Mouse (Mus musculus) MN1 (cell line): ENCODE data around the gene Pcolce2.

Source experiments
- DNase-seq: peaks from one replicate; pipeline ENCODE4 v3.0.0-alpha.2; 2016; ENCODE audit warnings: low spot score

Pcolce2 gene

GRCm38 (mm10) chr9:95654356-95654755 lies 17.0 kb downstream of the Pcolce2 start:
- DNase-seq, result no peak

GRCm38 (mm10) chr9:95657941-95658340 lies 20.5 kb downstream of the Pcolce2 start:
- DNase-seq, result no peak

- DNase-seq, result no peak
Observed at GRCm38 (mm10) chr9:95664290-95664989, 27.0 kb downstream of the Pcolce2 start.

GRCm38 (mm10) chr9:95665835-95666234 lies 28.4 kb downstream of the Pcolce2 start:
- DNase-seq, result no peak

GRCm38 (mm10) chr9:95667836-95668235 lies 30.4 kb downstream of the Pcolce2 start:
- DNase-seq, result no peak

- no peak for DNase-seq
Observed at GRCm38 (mm10) chr9:95668306-95668705, 30.9 kb downstream of the Pcolce2 start.

- DNase-seq, result no peak
Observed at GRCm38 (mm10) chr9:95672331-95672730, 34.9 kb downstream of the Pcolce2 start.

- DNase-seq, result no peak
Observed at GRCm38 (mm10) chr9:95672760-95673159, 35.4 kb downstream of the Pcolce2 start.

GRCm38 (mm10) chr9:95675064-95675699 lies 37.8 kb downstream of the Pcolce2 start:
- DNase-seq, result no peak

GRCm38 (mm10) chr9:95676021-95676420 lies 38.6 kb downstream of the Pcolce2 start:
- no peak for DNase-seq

GRCm38 (mm10) chr9:95679966-95680365 lies 42.6 kb downstream of the Pcolce2 start:
- no peak for DNase-seq

GRCm38 (mm10) chr9:95680691-95681090 lies 43.3 kb downstream of the Pcolce2 start:
- DNase-seq, result no peak

- no peak for DNase-seq
Observed at GRCm38 (mm10) chr9:95685660-95686440, 48.4 kb downstream of the Pcolce2 start.

GRCm38 (mm10) chr9:95688064-95688463 lies 50.7 kb downstream of the Pcolce2 start:
- DNase-seq, result no peak

GRCm38 (mm10) chr9:95692823-95693222 lies 55.4 kb downstream of the Pcolce2 start:
- no peak for DNase-seq

GRCm38 (mm10) chr9:95693528-95694100 lies 56.2 kb downstream of the Pcolce2 start:
- no peak for DNase-seq

- DNase-seq, result no peak
Observed at GRCm38 (mm10) chr9:95694526-95694925, 57.1 kb downstream of the Pcolce2 start.

GRCm38 (mm10) chr9:95695023-95695422 lies 57.6 kb downstream of the Pcolce2 start:
- DNase-seq, result no peak

- no peak for DNase-seq
Observed at GRCm38 (mm10) chr9:95696581-95696980, 59.2 kb downstream of the Pcolce2 start.

- DNase-seq, result peak; percentile 13
Observed at GRCm38 (mm10) chr9:95697808-95698207, 60.4 kb downstream of the Pcolce2 start.

GRCm38 (mm10) chr9:95699273-95699672 lies 61.9 kb downstream of the Pcolce2 start:
- DNase-seq, result no peak

GRCm38 (mm10) chr9:95704078-95704477 lies 66.7 kb downstream of the Pcolce2 start:
- DNase-seq, result no peak

GRCm38 (mm10) chr9:95705371-95705770 lies 68.0 kb downstream of the Pcolce2 start:
- DNase-seq, result no peak
